Mouse (Mus musculus) monocyte, adult 5-6 weeks (primary cell): ENCODE measurements around the gene Prmt3. TPM values are rescaled to one million over a fixed set of nuclear protein-coding genes. Genes with fewer than 3 reads are reported as not detected.

Experiments
- ATAC-seq: fragments of 153-309, 156-312 bp; replicated peaks from 2 replicates; pipeline ENCODE4 v1.8.0; 2017; ENCODE audit warnings: mild to moderate bottlenecking; ENCODE audit not compliant: low TSS enrichment, insufficient number of reproducible peaks, severe bottlenecking, poor library complexity, low FRiP score
- total RNA-seq: library from RNA; stranded (forward); fragments of 200-1000, 200-491, 200-594 nt; gene quantifications from 3 replicates; pipeline ENCODE4 v1.2.3, GENCODE M21; 2017

The Prmt3 gene
- total RNA-seq, 1 experiment from 2014 or later: 39.7 TPM

GRCm38 (mm10) chr7:49842366-49843282 is 64.5 kb downstream of the Prmt3 start:
- no peak for ATAC-seq

- ATAC-seq: no peak
Observed at GRCm38 (mm10) chr7:49843304-49843933, 65.3 kb downstream of the Prmt3 start.

GRCm38 (mm10) chr7:49847939-49848338 is 69.8 kb downstream of the Prmt3 start:
- ATAC-seq: no peak

- ATAC-seq: no peak
Observed at GRCm38 (mm10) chr7:49853342-49854181, 75.4 kb downstream of the Prmt3 start.

DNA sequence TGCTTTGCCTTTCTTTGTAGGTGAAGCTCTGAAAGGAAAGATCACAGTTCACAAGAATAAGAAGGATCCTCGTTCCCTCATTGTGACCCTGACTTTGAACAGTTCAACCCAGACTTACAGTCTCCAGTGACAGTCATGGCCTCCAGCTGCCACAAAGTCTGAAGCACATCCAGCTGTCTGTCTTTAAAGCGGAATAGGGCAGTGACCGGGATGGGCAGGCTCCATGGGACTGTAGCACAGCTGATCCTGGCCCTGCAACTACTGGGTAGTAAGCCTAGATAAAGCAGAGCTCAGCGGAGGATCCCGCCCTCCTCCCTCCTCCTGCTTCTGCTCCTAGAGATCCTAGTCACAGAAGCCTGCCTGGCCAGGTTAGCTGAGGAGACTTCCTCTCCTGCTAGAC is 79.2 kb downstream of the Prmt3 start:
- no peak for ATAC-seq

GRCm38 (mm10) chr7:49858257-49858656 is 80.1 kb downstream of the Prmt3 start:
- ATAC-seq: no peak

GRCm38 (mm10) chr7:49859820-49860219 is 81.7 kb downstream of the Prmt3 start:
- ATAC-seq: no peak

DNA sequence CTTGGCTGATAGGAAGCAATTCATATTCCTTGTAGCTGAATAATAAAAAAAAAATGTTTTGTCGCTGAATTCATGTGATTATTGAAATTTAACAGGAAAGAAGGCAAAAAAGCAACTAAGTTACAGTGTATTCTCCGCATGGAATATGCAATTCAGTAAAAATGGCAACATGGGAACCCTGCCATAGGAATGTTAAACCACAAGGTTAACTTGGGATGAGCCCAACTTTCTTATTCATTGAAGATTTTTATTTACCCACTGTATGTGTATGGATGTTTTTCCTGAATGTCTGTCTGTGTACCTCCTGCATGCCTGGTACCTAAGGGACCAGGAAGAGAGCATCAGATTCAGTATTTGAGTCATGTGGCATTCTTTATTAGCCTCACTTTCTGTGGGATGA is 83.0 kb downstream of the Prmt3 start:
- no peak for ATAC-seq

GRCm38 (mm10) chr7:49863753-49864152 is 85.6 kb downstream of the Prmt3 start:
- no peak for ATAC-seq

DNA sequence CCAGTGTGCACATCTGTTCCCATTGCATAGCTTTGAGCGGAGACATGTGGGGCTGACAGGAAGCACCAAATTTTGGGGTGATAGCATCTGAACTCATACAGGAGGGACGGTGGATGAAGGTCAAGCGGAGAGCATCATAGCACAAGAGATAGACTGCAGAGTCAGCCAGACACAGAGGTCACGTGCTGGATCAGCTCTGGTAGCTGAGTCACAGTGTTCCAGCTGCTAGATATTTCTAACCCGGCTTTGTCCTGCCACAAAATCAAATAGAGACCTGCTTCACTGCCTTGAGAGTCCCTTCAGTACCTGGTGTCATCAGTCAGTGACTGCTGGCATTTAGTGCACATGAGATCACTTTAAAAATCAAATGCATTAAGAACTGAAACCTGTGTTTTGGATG is 91.5 kb downstream of the Prmt3 start:
- ATAC-seq: no peak

DNA sequence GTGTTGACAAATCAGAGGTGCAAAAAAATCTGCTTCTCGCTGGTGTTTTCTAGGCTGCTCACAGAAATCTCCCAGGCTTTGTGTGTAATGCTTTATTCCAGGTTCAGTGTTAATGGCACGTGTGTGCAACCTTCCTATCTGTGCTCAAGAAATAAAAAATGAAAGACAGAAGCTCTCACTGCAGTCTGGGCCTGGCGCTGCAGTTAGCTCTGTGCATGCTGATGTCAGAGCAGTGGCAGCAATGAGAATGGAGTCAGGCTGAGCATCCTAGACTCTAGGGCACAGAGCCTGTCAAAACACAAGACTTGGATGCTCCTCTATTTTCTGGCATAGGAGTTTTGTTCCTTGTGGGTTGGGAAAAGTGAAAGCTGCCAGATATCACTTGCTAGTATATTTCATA is 92.1 kb downstream of the Prmt3 start:
- ATAC-seq: no peak

DNA sequence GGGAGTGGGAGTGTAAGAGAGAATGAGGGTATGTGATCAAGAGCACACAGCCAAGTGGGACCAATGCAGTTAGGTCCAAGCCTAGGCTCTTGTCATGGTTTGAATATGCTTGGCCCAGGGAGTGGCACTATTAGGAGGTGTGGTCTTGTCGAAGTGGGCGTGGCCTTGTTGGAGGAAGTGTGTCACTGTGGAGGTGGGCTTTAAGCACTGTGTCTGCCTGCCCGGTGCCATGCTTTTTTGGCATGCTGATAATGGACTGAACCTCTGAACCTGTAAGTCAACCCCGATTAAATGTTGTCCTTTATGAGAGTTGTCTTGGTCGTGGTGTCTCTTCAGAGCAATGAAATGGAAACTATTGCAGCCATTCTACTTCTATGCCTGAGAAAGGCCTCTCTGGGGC is 99.2 kb downstream of the Prmt3 start:
- no peak for ATAC-seq

GRCm38 (mm10) chr7:49879051-49879450 is 100.9 kb downstream of the Prmt3 start:
- no peak for ATAC-seq

- ATAC-seq: no peak
Observed at GRCm38 (mm10) chr7:49879998-49880707, 102.0 kb downstream of the Prmt3 start.

DNA sequence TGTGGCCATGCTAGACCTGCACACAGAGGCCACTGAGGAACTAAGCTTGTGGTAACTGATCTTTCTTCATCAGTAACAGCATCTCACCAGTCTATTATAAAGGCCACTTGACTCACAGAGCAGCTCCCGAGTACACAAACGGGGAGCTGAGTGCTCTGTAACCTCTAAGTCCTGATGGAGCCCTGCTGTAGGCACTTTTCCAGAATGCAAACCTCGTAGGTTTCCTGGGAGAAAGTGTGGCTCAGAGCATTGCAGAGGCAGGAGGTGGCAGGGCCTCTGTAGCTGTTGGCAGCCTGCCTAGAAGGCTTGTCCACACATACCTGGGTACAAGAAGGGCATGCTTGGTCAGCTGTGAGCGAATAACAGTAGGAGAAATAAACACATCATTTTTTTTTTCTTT is 104.1 kb downstream of the Prmt3 start:
- ATAC-seq: no peak

DNA sequence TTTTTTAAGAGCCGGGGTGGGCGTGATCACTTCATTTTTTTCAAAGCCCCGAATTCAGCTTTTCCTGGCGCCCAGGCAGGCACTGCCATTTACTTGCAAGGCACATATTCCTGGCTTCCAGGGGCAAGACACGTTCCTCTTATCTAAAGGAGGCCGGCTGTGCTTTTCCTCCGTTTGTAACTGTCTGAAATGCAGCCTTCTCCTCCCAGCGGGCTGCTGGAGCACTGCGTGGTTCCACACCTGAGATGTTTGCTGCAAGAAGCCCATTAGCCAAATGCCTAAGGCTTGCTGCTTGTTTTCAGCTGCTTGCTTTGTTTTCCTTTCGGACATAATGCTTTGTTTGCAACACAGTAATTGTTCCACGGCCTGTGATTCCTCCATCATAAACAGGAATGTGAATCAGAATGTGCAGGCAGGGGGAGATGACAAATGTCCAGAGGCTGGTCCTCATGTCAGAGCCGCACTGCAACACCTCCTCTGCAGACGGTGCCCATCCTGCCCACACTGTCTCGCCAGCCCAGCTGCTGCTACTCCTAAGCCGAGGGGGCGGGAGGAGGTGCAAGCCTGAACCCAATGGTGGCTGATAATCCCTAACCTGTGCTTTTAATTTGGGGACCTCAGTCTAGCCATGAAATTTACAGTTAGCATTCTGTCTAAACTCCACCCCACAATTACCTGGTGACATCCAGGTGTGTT is 104.7 kb downstream of the Prmt3 start:
- no peak for ATAC-seq

- no peak for ATAC-seq
Observed at GRCm38 (mm10) chr7:49887776-49888390, 109.7 kb downstream of the Prmt3 start.

DNA sequence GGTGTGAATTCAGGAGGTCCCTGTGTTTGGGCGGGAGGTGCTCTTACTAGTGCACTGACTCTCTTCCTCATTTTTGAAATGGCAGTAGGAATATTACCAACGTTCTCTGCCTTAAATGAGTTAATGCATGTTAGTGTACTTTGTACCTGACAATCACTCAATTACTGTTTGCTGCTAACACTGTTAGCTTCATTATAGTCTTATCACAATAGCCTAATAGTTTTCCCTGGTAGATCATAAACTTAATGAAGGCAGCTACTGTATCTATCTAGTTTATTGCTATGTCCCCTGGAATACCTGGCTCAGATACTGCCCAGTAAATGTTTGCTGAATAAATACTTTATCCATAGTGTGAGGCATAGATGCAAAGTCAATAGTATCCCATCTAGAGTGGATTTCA is 116.6 kb downstream of the Prmt3 start:
- no peak for ATAC-seq
